Mouse (Mus musculus) spleen, adult 18-20 months (tissue): Measurements from ENCODE around the gene Zbtb44.

Experiments
- DNase-seq, 2 experiments: peaks; one replicate each; pipeline ENCODE4 v3.0.0; 2022; ENCODE audit warnings: mixed read lengths in 2 of 2

The Zbtb44 gene

DNA sequence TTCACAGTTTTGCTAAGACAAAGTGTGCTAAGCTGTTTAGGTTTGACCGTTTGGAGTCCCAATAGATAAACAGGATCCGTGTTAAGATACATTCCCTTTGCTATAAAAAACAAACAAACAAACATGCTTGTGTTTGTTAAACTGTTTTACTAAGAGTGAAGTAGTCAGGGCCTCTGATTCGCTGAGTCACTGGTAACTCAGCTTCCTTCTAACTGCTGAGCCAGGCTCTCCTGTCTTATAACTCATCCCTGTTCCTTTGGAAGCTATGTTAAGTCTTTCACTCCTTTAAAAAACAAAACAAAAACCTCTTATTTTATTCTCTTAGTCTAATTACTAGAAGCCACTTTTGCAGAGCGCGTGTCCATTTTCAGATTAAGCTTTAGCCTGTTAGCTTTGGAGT is 41.8 kb downstream of the Zbtb44 start:
- no peak for DNase-seq

DNA sequence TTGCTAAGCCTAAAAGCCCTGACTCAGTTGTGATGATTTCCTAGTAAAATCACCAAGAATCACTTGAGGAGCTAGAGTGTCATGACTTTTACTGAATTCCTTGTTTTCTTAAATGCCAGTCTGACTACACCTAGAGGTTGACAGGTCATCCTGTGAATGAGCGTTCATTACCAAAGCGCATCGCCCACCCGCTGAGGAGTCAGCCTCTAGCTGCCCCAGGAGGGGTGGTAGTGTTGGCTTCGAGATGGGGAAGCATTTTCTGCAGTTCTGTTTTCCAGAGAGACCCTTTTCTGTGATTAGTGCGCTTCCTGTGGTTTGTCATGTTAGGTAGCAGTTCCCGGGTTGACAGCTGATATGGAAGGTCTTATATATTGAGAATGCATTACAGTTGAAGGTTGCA is 43.4 kb downstream of the Zbtb44 start:
- no peak for DNase-seq

DNA sequence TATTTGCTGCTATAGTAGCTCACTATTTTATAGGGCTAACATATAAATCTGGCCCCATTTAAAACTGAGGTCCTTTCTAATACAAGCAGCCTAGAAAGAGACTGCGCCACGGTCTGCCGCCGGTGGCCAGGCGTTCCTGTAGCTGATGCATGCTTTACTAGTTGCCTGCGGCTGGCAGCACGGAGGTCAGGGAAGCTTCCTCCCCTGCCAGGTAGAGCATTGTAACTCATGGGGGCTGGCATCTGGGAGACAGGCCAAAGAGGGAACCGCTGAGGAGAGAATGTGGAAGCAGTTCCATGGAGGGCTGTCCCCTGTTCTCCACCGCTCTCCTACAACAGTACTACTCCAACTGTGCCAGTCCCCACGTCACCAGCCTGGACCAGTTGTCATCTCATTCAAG is 44.4 kb downstream of the Zbtb44 start:
- DNase-seq = no peak

DNA sequence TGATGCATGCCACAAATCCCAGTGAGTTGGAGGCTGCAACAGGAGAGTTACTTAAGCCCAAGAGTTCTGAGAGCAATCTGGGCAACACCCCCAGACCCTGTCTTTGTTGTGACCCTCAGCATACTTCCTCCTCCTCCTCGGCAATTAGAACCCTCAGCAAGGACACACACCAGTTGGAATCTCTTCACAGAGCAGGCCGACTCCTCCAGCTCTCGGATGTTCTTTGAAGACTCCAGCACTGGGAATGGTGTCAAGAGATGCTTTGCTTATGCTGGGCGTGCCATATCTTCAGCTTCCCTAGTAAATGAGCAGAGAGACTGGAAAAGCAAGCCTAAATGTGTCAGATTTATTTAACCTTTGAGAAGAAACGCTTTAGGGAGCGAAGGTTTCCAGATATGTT is 50.3 kb downstream of the Zbtb44 start:
- no peak for DNase-seq

DNA sequence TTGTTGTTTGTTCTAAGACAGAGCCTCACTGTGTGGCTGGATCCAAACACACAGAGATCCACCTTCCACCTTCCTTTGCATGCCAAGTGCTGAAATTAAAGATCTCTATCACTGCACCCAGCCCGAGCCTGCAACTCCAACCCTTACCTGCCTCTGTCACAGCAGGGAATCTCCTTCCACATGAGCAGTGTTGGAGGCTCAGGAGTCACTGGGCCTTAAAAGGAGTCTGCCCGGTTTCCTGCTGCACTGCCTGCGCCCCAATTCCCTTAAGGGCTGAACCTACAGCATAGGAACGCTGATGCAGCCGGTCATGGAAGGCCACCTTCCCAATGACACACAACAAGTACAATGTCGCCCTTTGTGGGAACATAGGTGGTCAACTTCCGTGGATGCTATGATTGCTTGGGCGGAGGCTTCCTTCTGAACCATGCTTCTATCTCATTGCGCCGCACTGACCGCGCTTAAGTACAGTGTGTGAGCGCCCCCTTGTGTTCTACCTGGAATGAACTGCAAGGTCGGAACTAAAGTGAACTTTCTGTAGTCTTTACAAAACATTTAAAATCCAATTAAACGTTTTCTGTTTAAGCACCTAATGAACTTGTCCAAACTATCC is 51.7 kb downstream of the Zbtb44 start:
- DNase-seq = peak; percentile 41 to 75

DNA sequence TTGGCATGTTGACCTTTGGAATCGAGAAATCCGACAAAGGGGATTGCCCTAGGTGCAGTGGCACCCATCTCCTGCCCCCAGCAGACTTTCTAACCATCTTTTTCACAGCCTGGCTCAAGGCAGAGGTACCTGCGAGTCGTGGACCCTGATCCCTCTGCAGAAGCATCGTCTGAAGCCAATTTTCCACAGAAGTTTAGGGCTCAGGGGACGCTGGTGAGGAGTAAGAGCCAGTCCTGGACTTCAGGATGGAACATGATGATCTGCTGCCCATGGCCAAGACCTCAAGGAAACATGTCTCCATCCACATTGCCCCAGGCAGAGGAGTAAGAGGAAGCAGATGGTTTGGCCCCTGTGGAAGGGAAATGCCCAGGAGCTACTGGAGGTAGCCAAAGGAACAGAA is 52.3 kb downstream of the Zbtb44 start:
- DNase-seq = no peak

DNA sequence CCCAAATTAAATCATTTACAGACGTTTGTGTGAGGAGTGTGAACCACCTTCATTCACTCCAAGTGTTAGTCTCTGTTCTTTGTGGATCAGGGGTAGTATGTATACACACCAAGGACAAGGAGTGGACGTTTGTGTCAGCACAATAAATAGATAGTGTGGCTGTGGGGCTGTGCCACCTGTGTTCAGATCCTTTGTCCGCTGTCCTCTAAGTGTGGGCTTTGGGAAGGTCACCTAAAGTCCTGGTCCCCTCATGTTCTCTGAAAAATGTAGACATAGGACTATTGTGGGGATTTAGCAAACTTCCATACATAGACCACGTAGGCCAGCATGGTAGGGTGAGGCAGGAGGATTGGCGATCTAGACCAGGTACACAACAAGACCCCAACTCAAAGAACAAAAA is 55.1 kb downstream of the Zbtb44 start:
- no peak for DNase-seq

DNA sequence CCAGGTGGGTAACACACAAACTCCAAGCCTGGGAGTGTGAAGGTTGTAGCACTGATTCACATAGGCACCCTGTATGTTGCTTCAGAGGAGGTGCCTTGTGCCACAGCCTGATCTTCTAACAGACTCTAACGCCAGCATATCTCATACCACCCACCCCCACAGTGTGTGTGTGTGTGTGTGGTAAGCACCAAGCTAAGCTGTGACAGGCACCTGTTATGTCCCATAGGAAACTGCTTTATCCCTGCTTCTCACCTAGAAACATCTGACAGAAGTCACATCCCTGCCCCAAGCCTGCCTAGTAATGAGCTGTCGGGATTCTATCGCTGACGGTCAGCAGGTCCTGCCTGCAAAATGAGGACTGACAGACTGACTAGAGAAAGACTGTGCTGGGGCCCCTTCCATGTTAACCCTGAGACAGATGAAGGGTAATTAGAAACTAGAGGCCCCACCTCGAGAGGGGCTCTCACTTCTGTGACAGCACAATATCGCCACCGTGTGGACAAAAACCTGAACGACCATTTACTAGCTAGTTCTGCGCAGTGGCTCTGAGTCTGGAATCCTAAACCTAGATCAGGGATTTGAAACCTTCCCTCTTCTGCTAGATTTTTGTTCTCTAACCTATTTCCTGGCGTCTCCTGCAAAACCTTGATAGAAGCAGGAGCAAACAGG is 55.8 kb downstream of the Zbtb44 start:
- DNase-seq = peak in 1 of 2 experiments; percentile 56

DNA sequence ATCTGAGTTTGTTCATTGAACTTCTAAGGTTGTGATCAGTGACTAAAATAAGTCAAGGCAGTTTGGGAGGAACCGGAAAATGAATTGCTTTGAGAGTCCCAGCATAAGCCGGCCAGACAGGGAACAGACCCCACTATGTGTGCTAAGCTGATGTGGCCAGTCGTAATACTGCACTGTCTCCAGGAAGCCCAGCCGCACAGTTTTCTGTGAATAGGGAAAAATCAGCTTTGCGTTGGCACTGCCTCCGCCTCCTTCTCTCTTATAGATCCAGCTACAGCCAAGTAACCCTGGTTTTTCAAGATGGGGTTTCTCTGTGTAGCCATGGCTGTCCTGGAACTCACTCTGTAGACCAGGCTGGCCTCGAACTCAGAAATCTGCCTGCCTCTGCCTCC is 56.3 kb downstream of the Zbtb44 start:
- no peak for DNase-seq

DNA sequence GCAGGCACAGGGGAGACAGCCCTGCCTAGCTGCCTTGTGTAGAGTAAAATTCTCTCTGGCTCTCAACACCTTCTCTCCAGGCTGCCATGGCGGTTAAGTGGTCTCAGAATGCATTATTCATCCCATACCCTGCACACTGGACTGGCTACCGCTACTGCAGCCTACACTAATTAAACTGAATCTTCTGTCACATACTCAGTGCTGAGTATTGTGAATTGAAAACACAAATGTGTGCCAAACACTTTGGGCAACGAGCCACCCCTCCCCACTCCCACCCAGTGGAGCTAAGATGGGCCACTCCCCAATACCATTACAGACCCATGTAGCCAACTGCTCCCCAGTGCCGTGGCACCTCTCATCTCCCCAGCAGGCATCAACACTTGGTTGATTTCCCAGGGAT is 57.0 kb downstream of the Zbtb44 start:
- DNase-seq = no peak

DNA sequence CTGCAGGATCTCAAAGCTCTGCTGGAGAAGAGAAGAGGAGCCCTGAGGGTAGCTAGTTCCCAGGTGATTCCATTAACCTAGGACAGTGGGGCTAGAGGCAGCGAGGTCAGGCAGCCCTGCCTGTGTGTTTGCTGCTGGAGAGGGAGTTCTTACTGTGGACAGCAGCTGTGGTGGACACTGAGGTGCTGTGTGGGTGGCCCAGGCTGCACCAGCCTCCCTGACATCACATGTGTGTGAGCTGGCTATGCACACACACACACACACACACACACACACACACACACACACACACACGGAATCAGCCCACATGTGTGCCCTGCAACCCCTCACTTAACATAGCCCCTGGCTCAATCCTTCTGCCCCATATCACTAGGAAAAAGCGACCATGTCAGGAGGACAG is 57.7 kb downstream of the Zbtb44 start:
- DNase-seq = no peak

DNA sequence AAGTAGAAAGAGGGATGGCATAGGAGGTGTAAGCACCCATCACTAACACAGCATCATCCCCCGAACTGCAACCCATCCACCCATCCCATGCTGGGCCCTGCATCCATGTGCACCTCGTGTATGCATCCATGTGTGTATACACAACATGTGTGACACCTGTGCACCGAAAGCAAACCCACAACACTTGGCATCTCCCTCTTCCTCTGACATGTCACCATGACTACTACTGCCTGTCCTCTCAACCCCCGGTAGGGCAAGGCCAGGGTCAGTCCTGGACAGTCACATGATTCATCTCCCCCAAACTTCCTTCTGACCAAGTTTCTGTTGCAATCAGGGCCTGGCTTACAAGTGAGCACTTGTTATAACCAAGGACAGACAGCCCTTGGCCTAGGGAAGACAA is 58.4 kb downstream of the Zbtb44 start:
- no peak for DNase-seq

DNA sequence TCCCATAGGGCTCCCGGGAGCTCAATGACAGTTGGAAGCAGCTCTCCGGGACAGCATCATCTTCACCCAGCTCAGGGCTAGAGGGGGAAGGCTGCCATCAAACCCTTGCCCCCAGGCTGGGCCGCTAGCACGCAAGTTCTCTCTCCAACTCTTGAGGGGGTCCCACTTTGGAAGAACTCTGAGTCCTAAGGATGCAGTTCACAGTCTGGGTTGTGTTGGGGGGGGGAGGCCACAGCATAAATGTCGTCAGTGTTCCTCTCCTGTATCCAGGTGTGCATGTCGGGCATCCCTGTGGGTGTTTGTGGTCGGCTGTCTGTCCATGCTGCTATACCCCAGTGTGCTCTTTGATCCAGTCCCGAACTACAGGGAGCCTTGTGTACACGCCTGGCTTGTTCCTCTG is 59.1 kb downstream of the Zbtb44 start:
- DNase-seq = no peak

DNA sequence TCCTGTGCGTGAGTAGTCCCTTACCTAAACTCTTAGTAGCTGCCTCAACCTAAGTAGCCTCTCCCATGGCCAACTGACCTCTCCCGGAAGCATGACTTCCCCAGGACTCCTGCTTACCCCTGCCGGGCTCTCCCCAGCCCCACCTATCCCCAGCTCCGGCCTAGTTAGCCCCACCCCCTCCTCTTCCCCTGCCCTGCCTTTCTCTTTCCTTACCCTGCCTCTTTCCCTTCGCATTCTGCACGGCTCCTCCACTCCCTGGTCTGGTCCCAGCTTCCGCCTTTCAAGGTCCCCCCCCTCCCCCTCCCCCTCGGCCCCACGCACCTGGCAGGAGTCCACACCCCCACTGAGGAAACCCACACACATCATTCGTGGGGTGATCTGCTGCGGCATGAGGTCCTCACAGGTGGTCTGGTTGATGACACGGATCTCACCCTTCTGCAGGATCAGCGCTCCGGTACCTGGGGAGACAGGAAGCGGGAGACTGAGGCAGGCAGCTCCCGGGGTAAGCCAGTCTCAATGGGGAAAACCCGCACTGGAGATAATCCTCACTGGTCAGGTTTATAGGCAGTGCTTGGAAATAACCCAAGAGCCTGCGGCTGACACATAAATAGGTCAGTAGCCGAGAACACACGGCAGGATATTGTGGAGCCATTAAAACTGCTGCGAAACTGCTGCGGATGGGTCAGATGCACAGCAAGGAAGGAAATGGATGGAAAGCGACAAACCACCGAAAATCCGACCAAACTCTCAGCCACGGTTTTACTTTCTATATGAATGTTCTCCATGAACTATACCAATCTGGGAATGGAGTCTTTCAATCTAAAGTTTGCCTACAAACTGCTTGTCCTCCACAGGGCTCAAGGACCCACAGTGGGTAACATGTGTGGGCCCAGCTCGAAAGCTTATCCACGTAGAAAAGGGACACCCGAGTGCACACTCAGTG is 59.9 kb downstream of the Zbtb44 start:
- DNase-seq = no peak

DNA sequence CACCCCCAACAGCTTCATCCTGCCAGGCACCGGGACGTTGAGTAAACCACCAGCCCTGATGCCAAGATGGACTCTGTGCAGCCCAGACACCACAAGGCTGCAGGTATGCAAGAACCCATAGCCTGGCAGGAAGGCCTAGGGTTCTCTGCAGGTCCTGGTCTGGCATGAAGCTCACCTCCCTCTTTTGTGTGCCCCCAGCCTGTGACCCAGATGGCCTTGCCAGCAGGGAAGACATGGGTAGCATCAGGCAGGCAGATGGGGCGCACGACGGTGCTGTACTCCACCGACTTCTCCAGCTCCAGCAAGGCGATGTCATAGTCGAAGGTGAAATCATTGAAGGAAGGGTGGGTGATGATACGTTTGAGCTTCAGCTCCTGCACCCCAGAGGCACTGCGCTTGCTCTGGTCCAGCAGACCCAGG is 60.7 kb downstream of the Zbtb44 start:
- DNase-seq = no peak

DNA sequence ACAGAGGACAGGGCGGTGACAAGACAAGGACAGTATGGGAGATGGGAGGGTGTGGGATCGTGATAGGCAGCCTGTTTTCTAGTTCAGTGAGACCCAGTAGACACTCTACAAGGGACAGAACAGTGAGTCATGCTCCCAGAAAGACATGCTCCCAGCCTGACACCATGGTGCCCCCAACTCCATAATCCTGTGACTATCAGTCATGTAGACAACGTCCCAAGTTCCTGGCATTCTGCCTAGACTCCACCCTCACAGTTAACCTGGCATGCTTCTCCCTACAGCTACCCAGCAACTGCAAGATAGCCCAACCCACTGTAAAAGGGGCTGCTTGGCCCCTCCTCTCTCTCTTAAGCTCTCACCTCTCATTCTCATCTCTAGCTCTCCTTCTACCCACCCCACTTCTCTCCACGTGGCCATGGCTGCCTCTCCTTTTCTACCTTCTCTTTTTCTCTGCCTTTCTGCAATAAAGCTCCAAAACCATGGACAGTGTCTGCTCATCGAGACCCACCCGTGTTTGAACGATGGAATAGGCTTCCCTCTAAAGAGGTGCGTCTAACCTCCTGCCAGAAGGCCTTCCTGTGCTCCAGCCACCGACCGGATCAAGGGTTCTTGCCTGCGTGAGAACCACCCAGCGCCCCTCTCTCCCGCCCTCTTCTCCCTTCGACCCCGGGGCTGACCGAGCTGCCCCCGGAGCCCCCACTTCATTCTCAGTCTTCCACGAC is 61.8 kb downstream of the Zbtb44 start:
- DNase-seq = no peak

DNA sequence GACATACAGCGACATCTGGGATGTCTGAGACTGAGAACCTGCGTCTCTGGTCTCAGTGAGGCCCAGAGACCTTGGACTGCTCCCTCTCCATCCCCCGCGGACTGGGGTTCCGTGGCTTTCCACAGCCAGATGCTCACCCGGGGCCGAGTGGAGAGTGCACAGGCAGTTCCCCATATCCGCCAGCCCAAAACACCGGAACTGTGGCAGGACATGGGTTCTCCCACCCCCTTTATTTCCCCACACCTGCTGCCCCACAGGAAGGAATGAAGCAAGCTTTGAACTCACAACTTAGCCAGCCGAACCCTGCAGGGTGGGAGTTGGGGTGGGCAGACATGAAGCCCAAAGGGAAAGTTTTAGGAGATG is 62.4 kb downstream of the Zbtb44 start:
- no peak for DNase-seq

DNA sequence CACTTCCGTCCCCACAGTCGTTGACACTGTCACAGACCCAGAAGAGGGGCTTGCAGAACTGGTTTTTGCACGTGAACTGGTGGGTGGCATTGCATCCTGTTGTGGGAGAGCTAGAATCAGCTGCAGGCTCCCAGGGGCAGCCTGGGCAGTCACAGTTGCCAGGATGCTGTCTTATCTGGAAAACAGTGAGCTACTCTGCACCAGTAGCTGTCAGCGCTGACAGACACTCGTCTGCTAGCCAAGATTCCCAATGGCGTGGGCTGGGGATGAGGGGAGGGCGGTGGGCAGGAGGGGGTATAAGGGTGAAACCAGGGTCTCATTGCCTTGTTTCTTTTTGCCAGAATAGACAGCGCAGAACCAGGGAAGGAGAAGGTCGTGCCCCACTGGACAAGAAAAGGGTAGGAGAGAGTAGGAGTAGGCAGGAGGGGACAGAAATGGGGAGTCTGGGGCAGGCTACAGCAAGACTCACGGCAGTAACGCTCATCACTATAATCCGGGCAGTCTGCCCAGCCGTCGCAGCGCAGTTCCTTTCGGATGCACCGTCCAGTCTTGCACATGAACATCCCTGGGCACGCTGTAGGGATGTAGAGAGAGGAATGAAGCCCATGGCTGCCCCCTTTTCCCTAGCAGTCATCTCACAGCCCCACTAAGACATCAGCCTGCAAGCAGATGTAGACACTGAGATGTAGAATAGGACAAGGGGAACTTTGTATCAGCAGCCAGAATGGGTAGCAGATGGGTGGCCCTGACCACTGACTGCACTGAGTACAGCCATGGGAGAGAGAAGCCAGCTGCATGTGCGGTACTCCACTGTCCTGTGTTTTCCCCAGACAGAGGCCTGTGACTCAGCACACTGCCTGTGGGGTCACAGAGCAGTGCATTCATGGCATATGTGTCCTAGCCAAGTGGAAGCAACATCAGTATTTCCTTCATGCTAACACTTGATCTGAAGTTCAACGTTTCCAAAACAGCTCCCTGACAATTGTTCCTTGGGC is 66.9 kb downstream of the Zbtb44 start:
- DNase-seq = no peak

DNA sequence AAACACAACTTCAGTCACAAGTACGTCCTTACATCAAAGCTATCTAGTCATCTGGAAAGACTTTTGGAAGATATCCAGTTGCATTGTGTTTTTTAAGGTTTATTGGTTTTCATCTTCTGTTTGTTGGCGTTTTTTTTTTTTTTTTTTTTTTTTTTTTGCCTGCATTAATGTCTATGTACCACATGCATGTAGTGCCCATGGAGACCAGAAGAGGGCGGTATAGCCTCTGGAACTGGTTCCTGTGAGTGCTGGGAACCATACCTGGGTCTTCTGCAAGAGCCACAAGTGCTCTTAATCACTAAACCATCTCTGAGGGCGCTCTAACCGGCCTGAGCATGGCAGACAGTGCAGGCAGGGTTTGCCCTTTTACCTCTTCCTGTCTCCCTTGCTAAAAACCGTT is 67.7 kb downstream of the Zbtb44 start:
- no peak for DNase-seq

DNA sequence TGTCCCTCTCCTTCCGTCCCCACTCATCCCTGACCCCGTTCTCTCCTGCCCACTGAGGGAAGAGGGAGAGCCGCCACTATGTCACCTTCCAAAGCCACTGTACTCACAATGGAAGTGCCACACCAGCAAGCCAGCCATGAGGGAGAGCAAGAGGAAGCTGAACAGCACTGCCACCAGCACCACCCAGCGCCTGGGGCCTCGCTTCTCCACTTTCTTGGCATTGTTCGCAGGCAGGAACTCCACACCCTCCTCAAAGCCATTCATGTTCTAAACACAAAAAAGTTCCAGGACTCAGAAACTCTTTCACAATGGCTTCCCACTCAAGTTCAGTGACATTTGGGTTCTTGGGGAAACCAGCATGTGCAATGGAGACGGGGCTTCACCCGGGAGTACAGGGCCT is 78.0 kb downstream of the Zbtb44 start:
- no peak for DNase-seq

DNA sequence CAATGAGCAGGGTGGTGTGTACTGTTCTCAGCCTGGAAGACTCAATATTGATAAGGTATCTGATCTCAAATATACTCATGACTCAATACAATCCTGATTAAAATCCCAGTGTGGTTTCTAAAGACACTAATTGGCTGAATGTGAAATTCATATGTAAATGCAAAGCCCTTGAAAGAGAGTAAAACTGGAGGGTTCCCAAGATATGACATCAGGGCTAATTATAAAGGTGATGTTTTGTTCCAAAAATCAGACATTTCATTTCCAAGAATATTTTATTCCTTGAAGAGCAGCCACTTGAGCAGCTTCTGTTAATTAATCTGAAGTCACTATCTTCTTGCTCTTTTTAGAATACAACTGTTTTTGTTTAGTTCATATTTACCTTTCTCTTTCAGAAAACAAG is 85.1 kb downstream of the Zbtb44 start:
- DNase-seq = no peak

DNA sequence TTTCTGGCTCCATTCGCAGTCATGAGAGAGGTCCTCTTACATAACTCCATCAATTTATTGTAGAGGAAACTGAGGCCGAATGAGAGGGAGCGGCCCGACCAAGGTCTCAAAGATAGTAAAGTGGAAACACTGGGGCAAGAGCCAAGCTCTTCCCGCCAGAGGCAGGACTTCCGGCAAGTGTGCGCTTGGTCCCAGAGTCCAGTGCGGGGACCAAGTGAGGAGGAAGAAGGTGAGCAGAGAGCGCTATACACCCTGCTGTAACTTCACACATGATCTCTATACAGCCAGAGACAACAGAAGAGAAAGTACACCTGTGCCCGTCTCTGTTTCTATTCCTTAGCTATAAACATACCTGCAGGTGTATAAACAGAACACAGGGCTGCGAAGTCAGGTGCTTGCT is 86.6 kb downstream of the Zbtb44 start:
- no peak for DNase-seq
